Mouse (Mus musculus) forebrain, embryonic 15.5 days (tissue): ENCODE measurements around the gene D930048N14Rik. TPM values are rescaled to one million over a fixed set of nuclear protein-coding genes. Genes with fewer than 3 reads are reported as not detected.

Experiments used
- ATAC-seq: fragments of 200-750 bp; cut with Nextera tagmentation; replicated peaks from 2 replicates; pipeline ENCODE4 v1.8.0; 2017; ENCODE audit warnings: mild to moderate bottlenecking, moderate TSS enrichment, moderate library complexity
- H3K27ac ChIP-seq: fragments of 300-500 bp; sonication (generic); replicated peaks from 2 replicates; pipeline ENCODE4 v1.5.1; 2015; ENCODE audit warnings: mild to moderate bottlenecking, inconsistent platforms
- H3K27me3 ChIP-seq: fragments of 300-500 bp; sonication (generic); 2 replicates; pipeline ENCODE4 v1.6.1; 2015; ENCODE audit warnings: inconsistent platforms
- H3K36me3 ChIP-seq: fragments of 300-500 bp; sonication (generic); 2 replicates; pipeline ENCODE4 v1.6.1; 2015; ENCODE audit warnings: mild to moderate bottlenecking, inconsistent platforms
- H3K4me1 ChIP-seq: fragments of 300-500 bp; sonication (generic); 2 replicates; pipeline ENCODE4 v1.6.1; 2015; ENCODE audit warnings: inconsistent platforms
- H3K4me2 ChIP-seq: fragments of 300-500 bp; sonication (generic); replicated peaks from 2 replicates; pipeline ENCODE4 v1.6.1; 2015; ENCODE audit warnings: mild to moderate bottlenecking, inconsistent platforms
- H3K4me3 ChIP-seq: fragments of 300-500 bp; sonication (generic); 2 replicates; pipeline ENCODE4 v1.5.1; 2015; ENCODE audit warnings: mild to moderate bottlenecking, inconsistent platforms
- H3K9ac ChIP-seq: fragments of 300-500 bp; sonication (generic); replicated peaks from 2 replicates; pipeline ENCODE4 v1.6.1; 2015; ENCODE audit warnings: mild to moderate bottlenecking, inconsistent platforms
- H3K9me3 ChIP-seq: fragments of 300-500 bp; sonication (generic); 2 replicates; pipeline ENCODE4 v1.6.1; 2016; ENCODE audit warnings: inconsistent platforms
- WGBS: fragments of 180-500 bp; shearing (Covaris S2); methylation state at CpG from one replicate; pipeline ENCODE4 v1.1.7; 2015; ENCODE audit warnings: mixed read lengths; 5-methylcytosine and 5-hydroxymethylcytosine counted together
- polyA plus RNA-seq: library from polyadenylated mRNA; unstranded; fragments of >200 nt; fragmentation: Nextera tagmentation; extraction: Ambion mirVana; gene quantifications from 2 replicates; pipeline ENCODE4 v1.2.1, GENCODE M21; 2015

D930048N14Rik gene
- polyA plus RNA-seq, 1 experiment from 2014 or later = 0.57 TPM

- 87% methylated on average over 7 of the region's 7 CpGs for WGBS
- Histone ChIP-seq H3K9me3 (no peaks in the 10 kb centered on the region), H3K36me3 (no peaks in the 10 kb centered on the region), H3K9ac (no peak overlapping the region), H3K27me3 (peaks cover 20% of the 10 kb centered on the region), H3K4me1 (peaks cover 24% of the 10 kb centered on the region), H3K4me2 (no peak overlapping the region), H3K27ac (no peak overlapping the region), H3K4me3 (no peak overlapping the region)
- no peak for ATAC-seq
Measured at GRCm38 (mm10) chr11:51646245-51646644, 4.5 kb upstream of the D930048N14Rik start.

GRCm38 (mm10) chr11:51646751-51647667, 3.7 kb upstream of the D930048N14Rik start:
- Histone ChIP-seq H3K27ac (peak overlapping the region; percentile 39; the same call in 1 of the 2 replicates), H3K9ac (no peak overlapping the region), H3K36me3 (no peaks in the 10 kb centered on the region), H3K27me3 (peaks cover 21% of the 10 kb centered on the region), H3K4me2 (no peak overlapping the region), H3K4me1 (peaks cover 24% of the 10 kb centered on the region), H3K4me3 (no peak overlapping the region), H3K9me3 (no peaks in the 10 kb centered on the region)
- WGBS = 82% methylated on average over 15 of the region's 15 CpGs
- no peak for ATAC-seq

GRCm38 (mm10) chr11:51648566-51648965, 2.2 kb upstream of the D930048N14Rik start:
- 16% methylated on average over 3 of the region's 3 CpGs for WGBS
- H3K4me1 ChIP-seq = peaks cover 24% of the 10 kb centered on the region
- no peak overlapping the region for H3K4me2 ChIP-seq

DNA sequence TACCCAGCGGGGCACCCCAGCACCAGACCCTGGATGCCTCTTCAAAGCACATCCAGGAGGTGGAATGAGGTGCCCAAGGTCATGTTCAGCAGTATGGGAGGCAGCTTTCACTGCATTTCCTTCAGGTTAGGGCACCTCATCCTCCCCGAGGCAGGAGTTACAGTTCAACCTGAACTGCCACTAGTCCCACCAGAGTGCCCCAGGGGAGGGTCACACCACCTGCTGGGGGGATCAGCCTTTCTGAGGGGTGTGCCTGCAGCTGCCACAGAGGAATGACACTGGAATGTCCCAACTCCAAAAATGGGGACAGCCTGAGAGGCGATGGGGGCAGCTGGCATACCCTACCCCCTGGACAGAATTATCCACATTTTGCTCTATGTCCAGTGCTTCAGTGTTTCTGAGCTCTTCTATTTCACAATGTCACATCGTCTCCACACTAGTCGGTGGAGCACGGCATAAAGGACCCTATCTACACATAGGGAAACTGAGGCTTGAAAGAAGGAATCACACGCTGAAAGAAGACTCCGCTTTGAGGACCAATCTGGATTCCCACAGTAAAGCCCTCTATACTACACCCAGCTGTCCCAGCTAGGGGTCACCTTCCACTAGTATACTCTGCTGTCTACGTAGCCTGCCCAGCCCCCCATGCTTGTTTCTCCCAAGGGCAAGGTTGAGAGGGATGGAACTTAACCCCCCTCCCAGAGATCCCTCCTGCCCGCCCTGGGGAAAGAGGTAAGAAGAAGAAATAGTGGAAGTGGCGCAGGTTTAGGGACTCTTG, 1.5 kb upstream of the D930048N14Rik start:
- Histone ChIP-seq H3K27me3 (peaks cover 21% of the 10 kb centered on the region), H3K36me3 (no peaks in the 10 kb centered on the region), H3K9ac (no peak overlapping the region), H3K4me1 (peaks cover 24% of the 10 kb centered on the region), H3K27ac (0 out of 2 replicates have a peak overlapping the region, but pooled peaks have one; percentile 15), H3K4me3 (peak overlapping the region; percentile 77), H3K4me2 (peak overlapping the region; percentile 96), H3K9me3 (no peaks in the 10 kb centered on the region)
- 37% methylated on average over 11 of the region's 11 CpGs for WGBS
- no peak for ATAC-seq

More at GRCm38 (mm10) chr11:51648566-51648965, 2.2 kb upstream of the D930048N14Rik start:
- no peak overlapping the region for H3K9ac ChIP-seq
- no peak overlapping the region for H3K27ac ChIP-seq
- no peaks in the 10 kb centered on the region for H3K36me3 ChIP-seq
- ATAC-seq = no peak
- peaks cover 21% of the 10 kb centered on the region for H3K27me3 ChIP-seq
- H3K4me3 ChIP-seq = no peak overlapping the region
- no peaks in the 10 kb centered on the region for H3K9me3 ChIP-seq

- H3K9ac ChIP-seq = peak overlapping the region; percentile 67
- H3K27ac ChIP-seq = no peak overlapping the region
- H3K9me3 ChIP-seq = no peaks in the 10 kb centered on the region
- H3K27me3 ChIP-seq = peaks cover 21% of the 10 kb centered on the region
- no peak for ATAC-seq
- H3K4me1 ChIP-seq = peaks cover 24% of the 10 kb centered on the region
- peak overlapping the region; percentile 77 for H3K4me3 ChIP-seq
- no peaks in the 10 kb centered on the region for H3K36me3 ChIP-seq
- H3K4me2 ChIP-seq = peak overlapping the region; percentile 96
- WGBS = 9% methylated on average over 7 of the region's 7 CpGs
Measured at GRCm38 (mm10) chr11:51649889-51650199, 910 bp upstream of the D930048N14Rik start.

- H3K36me3 ChIP-seq = no peaks in the 10 kb centered on the region
- WGBS = under 1% methylated on average over 30 of the region's 30 CpGs
- H3K4me2 ChIP-seq = peak overlapping the region; percentile 96
- H3K9ac ChIP-seq = peak overlapping the region; percentile 67
- no peaks in the 10 kb centered on the region for H3K9me3 ChIP-seq
- no peak overlapping the region for H3K27ac ChIP-seq
- H3K4me1 ChIP-seq = peaks cover 24% of the 10 kb centered on the region
- ATAC-seq = peak; percentile 16; the same call in 1 of the 2 replicates
- H3K4me3 ChIP-seq = peak overlapping the region; percentile 77
- H3K27me3 ChIP-seq = peaks cover 21% of the 10 kb centered on the region
Measured at GRCm38 (mm10) chr11:51650261-51650660, 493 bp upstream of the D930048N14Rik start.

- Histone ChIP-seq H3K27me3 (peaks cover 21% of the 10 kb centered on the region), H3K9ac (no peak overlapping the region), H3K4me3 (no peak overlapping the region), H3K9me3 (no peaks in the 10 kb centered on the region), H3K4me1 (peaks cover 24% of the 10 kb centered on the region), H3K4me2 (no peak overlapping the region), H3K36me3 (no peaks in the 10 kb centered on the region), H3K27ac (no peak overlapping the region)
- 90% methylated on average over 4 of the region's 4 CpGs for WGBS
- no peak for ATAC-seq
Measured at GRCm38 (mm10) chr11:51652889-51653418, 2.2 kb downstream of the D930048N14Rik start.

DNA sequence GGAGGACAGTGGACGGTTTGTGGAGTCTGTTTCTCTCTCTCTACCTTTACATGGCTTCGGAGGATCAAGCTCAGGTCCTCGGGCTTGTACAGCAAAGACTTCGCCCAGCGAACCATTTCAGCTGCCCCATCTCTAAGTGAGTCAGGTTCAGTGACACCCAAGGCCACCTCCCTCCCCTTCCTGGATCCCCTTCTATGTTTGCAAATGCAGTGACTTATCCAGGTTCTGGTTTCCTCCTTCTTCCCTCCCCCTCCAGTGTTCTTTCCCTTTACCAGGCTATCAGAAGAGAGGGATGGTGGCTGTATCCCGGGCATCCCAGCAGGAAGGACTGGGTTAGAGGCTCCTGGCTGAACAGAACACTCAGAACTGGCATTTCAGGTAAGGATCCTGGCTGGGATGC, 3.0 kb downstream of the D930048N14Rik start:
- no peak for ATAC-seq
- H3K36me3 ChIP-seq = no peaks in the 10 kb centered on the region
- no peak overlapping the region for H3K27ac ChIP-seq
- H3K4me2 ChIP-seq = no peak overlapping the region
- WGBS = 91% methylated on average over 6 of the region's 6 CpGs
- H3K4me3 ChIP-seq = no peak overlapping the region
- H3K9me3 ChIP-seq = no peaks in the 10 kb centered on the region
- peaks cover 19% of the 10 kb centered on the region for H3K4me1 ChIP-seq
- H3K27me3 ChIP-seq = peaks cover 21% of the 10 kb centered on the region
- H3K9ac ChIP-seq = no peak overlapping the region

GRCm38 (mm10) chr11:51654891-51655290, 4.1 kb downstream of the D930048N14Rik start:
- Histone ChIP-seq H3K9me3 (no peaks in the 10 kb centered on the region), H3K4me3 (no peak overlapping the region), H3K9ac (no peak overlapping the region), H3K4me2 (no peak overlapping the region), H3K27ac (no peak overlapping the region), H3K27me3 (peaks cover 11% of the 10 kb centered on the region), H3K36me3 (no peaks in the 10 kb centered on the region), H3K4me1 (peaks cover 14% of the 10 kb centered on the region)
- 90% methylated on average over 3 of the region's 3 CpGs for WGBS
- ATAC-seq = no peak

DNA sequence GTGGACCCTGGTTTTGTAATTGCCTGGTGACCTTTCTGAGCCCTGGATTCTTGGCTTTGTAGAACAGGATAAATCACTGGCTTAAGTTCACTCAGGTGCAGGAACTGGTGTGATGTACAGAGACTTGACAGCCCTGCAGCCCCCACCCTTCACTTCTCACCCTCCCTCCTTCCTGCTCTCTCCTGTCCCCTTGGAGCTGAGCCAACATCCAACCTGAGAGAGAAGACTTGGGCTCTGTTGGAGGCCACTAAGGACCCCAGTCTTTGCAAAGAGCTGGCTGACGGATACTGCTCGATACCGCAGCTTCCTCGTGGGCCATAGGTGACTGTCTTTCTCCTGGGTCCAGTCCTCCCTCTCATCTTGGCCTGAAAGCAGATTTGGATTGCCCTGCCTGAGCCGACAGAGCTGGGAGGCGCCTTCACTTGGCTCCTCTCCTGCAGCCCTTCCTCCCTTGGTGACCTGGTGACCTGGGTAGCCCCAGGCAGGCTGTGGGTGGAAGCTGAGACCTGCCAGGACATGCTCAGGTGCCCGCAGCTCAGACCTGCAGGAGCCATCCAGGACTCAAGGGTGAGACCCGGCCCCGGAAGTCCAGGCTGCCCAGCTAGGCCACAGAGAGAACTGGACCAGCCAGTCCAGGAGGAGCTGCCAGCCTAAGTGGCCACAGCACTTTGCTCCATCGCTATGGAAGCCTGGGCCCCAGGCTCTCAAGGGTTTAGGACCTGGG, 6.2 kb downstream of the D930048N14Rik start:
- Histone ChIP-seq H3K4me1 (no peaks in the 10 kb centered on the region), H3K9me3 (no peaks in the 10 kb centered on the region), H3K27me3 (no peaks in the 10 kb centered on the region), H3K9ac (no peak overlapping the region), H3K4me3 (no peak overlapping the region), H3K27ac (no peak overlapping the region), H3K4me2 (no peak overlapping the region), H3K36me3 (no peaks in the 10 kb centered on the region)
- no peak for ATAC-seq
- 82% methylated on average over 10 of the region's 10 CpGs for WGBS

DNA sequence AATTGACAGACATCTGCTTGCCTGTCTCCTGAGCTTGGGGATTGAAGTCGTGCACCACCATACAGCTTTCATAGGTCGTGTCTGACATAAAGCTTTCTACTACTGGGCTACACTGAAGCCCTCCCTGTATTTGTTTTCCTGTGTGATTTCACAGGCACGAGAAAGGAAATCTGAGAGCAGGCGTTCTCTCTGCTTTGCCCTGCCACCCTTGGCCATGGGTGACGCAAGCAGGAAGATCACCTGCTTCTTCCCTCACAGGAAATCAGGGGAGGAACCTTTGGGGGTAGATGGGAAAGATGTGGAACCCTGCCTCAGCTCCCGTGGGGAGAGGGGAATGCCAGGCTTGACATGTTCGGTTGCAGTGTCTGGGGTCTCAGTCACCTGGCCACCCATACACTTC, 7.5 kb downstream of the D930048N14Rik start:
- no peak overlapping the region for H3K27ac ChIP-seq
- no peaks in the 10 kb centered on the region for H3K4me1 ChIP-seq
- ATAC-seq = no peak
- 74% methylated on average over 7 of the region's 7 CpGs for WGBS
- H3K4me3 ChIP-seq = no peak overlapping the region
- no peak overlapping the region for H3K4me2 ChIP-seq
- no peaks in the 10 kb centered on the region for H3K9me3 ChIP-seq
- H3K36me3 ChIP-seq = no peaks in the 10 kb centered on the region
- no peak overlapping the region for H3K9ac ChIP-seq
- H3K27me3 ChIP-seq = no peaks in the 10 kb centered on the region
